Mouse (Mus musculus) CD4-positive, CD25-positive, alpha-beta regulatory T cell (primary cell): ENCODE data around the gene Cyp2e1. TPM values are rescaled to one million over a fixed set of nuclear protein-coding genes. Genes with fewer than 3 reads are reported as not detected.

Source experiments
- polyA plus RNA-seq: library from polyadenylated mRNA; unstranded; fragments of 100-300 nt; shearing (Covaris generic); gene quantifications from one replicate; pipeline ENCODE4 v1.2.1, GENCODE M21; 2017

Cyp2e1 gene
- polyA plus RNA-seq, result not detected

GRCm38 (mm10) chr7:140763447-140764020 lies at the start of gene Cyp2e1:
Cyp2e1 (plus strand) TSS chr7:140763739.

GRCm38 (mm10) chr7:140787406-140788052 lies 24.0 kb downstream of the Cyp2e1 start, which contains the start of gene Syce1:
Syce1 (minus strand) TSS chr7:140787852.

GRCm38 (mm10) chr7:140821653-140822329 lies 58.3 kb downstream of the Cyp2e1 start, which contains the start of gene Zfp941:
Zfp941 (minus strand) TSS chr7:140822178.

Other genes starting within 250 kb of the Cyp2e1 start
- gene Olfr538, start 195.9 kb upstream of the Cyp2e1 start, polyA plus RNA-seq, result not detected
- gene Olfr46, start 162.5 kb upstream of the Cyp2e1 start, polyA plus RNA-seq, result 0.04 TPM
- not detected for gene Olfr61, start 134.8 kb upstream of the Cyp2e1 start, polyA plus RNA-seq
- not detected for gene Olfr53, start 117.3 kb upstream of the Cyp2e1 start, polyA plus RNA-seq
- gene Olfr539, start 103.8 kb upstream of the Cyp2e1 start, polyA plus RNA-seq, result 0.05 TPM
- gene Olfr45, start 81.8 kb upstream of the Cyp2e1 start, polyA plus RNA-seq, result 0.07 TPM
- not detected for gene Olfr541, start 66.5 kb upstream of the Cyp2e1 start, polyA plus RNA-seq
- 0.84 TPM for gene Syce1, start 24.1 kb downstream of the Cyp2e1 start, polyA plus RNA-seq
- 0.20 TPM for gene Zfp941, start 58.4 kb downstream of the Cyp2e1 start, polyA plus RNA-seq
- gene Urah, start 71.3 kb downstream of the Cyp2e1 start, polyA plus RNA-seq, result not detected
- gene Scgb1c1, start 81.8 kb downstream of the Cyp2e1 start, polyA plus RNA-seq, result not detected
- gene Odf3, start 84.1 kb downstream of the Cyp2e1 start, polyA plus RNA-seq, result 0.16 TPM
- not detected for gene Gm45785, start 92.6 kb downstream of the Cyp2e1 start, polyA plus RNA-seq
- gene Ric8a, start 93.2 kb downstream of the Cyp2e1 start, polyA plus RNA-seq, result 134 TPM
- gene Bet1l, start 93.8 kb downstream of the Cyp2e1 start, polyA plus RNA-seq, result 43.1 TPM
- gene Psmd13, start 118.2 kb downstream of the Cyp2e1 start, polyA plus RNA-seq, result 199 TPM
- gene Sirt3, start 118.6 kb downstream of the Cyp2e1 start, polyA plus RNA-seq, result 8.4 TPM
- gene Cox8b, start 136.7 kb downstream of the Cyp2e1 start, polyA plus RNA-seq, result not detected
- gene Nlrp6, start 157.2 kb downstream of the Cyp2e1 start, polyA plus RNA-seq, result not detected
- gene Pgghg, start 177.7 kb downstream of the Cyp2e1 start, polyA plus RNA-seq, result 34.4 TPM
- 0.48 TPM for gene Ifitm5, start 186.6 kb downstream of the Cyp2e1 start, polyA plus RNA-seq
- not detected for gene Gm45717, start 192.2 kb downstream of the Cyp2e1 start, polyA plus RNA-seq
- gene Ifitm2, start 192.2 kb downstream of the Cyp2e1 start, polyA plus RNA-seq, result 16.6 TPM
- not detected for gene Ifitm1, start 203.5 kb downstream of the Cyp2e1 start, polyA plus RNA-seq
- 8.0 TPM for gene Ifitm3, start 247.0 kb downstream of the Cyp2e1 start, polyA plus RNA-seq